In the genomic region with DNA sequence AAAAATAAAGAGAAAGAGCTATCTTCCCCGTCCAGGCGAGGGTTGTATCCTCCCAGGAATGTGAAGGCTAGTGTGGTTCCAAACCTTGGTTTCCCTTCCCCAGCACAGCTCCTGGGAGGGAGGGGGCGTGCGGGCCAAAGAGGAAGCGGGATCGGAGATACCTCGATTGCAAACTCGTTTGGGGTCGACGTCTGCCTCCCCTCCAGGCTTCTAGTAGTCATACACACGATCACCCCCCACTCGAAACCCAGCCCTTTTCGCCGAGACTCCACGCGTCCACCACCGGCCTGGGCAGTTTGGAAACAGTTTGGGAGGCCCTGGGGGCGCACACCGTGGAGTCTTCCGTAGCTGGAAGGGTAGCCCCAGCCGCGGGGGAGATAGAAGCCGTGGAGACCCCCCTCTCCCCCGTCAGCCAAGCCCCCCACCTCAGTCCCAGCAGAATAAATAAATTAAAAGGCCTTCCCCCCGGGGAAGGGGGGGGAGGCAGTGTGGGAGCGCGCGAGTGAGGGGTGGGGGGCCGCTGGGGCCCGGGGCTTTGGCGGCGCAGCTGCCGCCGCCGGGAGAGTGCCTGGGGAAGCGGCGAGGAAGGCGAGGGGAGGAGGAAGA, we compare ENCODE assay signal across 8 mouse cellular contexts. TPM values are rescaled to one million over a fixed set of nuclear protein-coding genes. Genes with fewer than 3 reads are reported as not detected.
DNase-seq lines count a peak whose midpoint lies in the region; ATAC-seq and TF ChIP-seq lines count a peak whose summit lies in the region.

No protein-coding gene starts in this region.

- no peaks in the 10 kb centered on the region for H3K9me3 ChIP-seq in forebrain, embryonic 10.5 days
- H3K9me3 ChIP-seq in hindbrain, postnatal 0 days (ENCODE audit: low read length), result no peaks in the 10 kb centered on the region
- H3K9me3 ChIP-seq in lung, embryonic 14.5 days (ENCODE audit: low read depth, low read length), result no peaks in the 10 kb centered on the region

- peak; percentile 68 for DNase-seq in ovary, postnatal 36 days (ENCODE audit: low spot score)
- no peak for DNase-seq in ovary, postnatal 14 days (ENCODE audit: low spot score)
- peak; percentile 74 for DNase-seq in forebrain, embryonic 10.5 days (ENCODE audit: extremely low spot score, low spot score)
- DNase-seq in hindbrain, postnatal 0 days (ENCODE audit: low spot score), result peak; percentile 70
- peak; percentile 78 for DNase-seq in lung, embryonic 14.5 days

- peak overlapping the region; percentile 99 for H3K4me2 ChIP-seq in hindbrain, postnatal 0 days (ENCODE audit: low read depth, low read length)
- peak overlapping the region; percentile 100 for H3K4me2 ChIP-seq in lung, embryonic 14.5 days

- peaks cover 34% of the 10 kb centered on the region for H3K36me3 ChIP-seq in forebrain, embryonic 10.5 days (replicated peaks)
- H3K36me3 ChIP-seq in hindbrain, postnatal 0 days (ENCODE audit: insufficient read depth, low read length), result peaks cover 3% of the 10 kb centered on the region; the same call in 1 of the 2 replicates
- peaks cover 29% of the 10 kb centered on the region for H3K36me3 ChIP-seq in lung, embryonic 14.5 days (ENCODE audit: insufficient read depth)

- under 1% methylated on average over 37 of the region's 38 CpGs for WGBS in bone marrow, adult 2 months
- WGBS in forebrain, embryonic 10.5 days, result under 1% methylated on average over 35 of the region's 38 CpGs
- WGBS in hindbrain, postnatal 0 days, result under 1% methylated on average over 36 of the region's 38 CpGs
- under 1% methylated on average over 35 of the region's 38 CpGs for WGBS in lung, embryonic 14.5 days
- WGBS in olfactory bulb, adult 2 months, result under 1% methylated on average over 31 of the region's 38 CpGs

- no peaks in the 10 kb centered on the region for H3K27me3 ChIP-seq in forebrain, embryonic 10.5 days (ENCODE audit: poor library complexity, severe bottlenecking)
- no peaks in the 10 kb centered on the region for H3K27me3 ChIP-seq in hindbrain, postnatal 0 days (ENCODE audit: insufficient read depth, low read length)
- no peaks in the 10 kb centered on the region for H3K27me3 ChIP-seq in lung, embryonic 14.5 days (ENCODE audit: insufficient read depth, low read length)

- H3K9ac ChIP-seq in hindbrain, postnatal 0 days (replicated peaks; ENCODE audit: low read length), result peak overlapping the region; percentile 96
- peak overlapping the region; percentile 99 for H3K9ac ChIP-seq in lung, embryonic 14.5 days

- TF ChIP-seq POLR2A in bone marrow, adult 2 months (IDR thresholded peaks at IDR 0.05; ENCODE audit: borderline replicate concordance, control insufficient read depth, low read depth, low read length), result no peak
- no peak for TF ChIP-seq POLR2A in olfactory bulb, adult 2 months (IDR thresholded peaks at IDR 0.05; ENCODE audit: insufficient read depth, low read depth, low read length)

- no peak for TF ChIP-seq CTCF in bone marrow, adult 2 months (IDR thresholded peaks at IDR 0.05; ENCODE audit: control insufficient read depth, insufficient read depth, low read length)
- no peak for TF ChIP-seq CTCF in hindbrain, postnatal 0 days (IDR thresholded peaks at IDR 0.05; ENCODE audit: low read depth)
- TF ChIP-seq CTCF in lung, embryonic 14.5 days (IDR thresholded peaks at IDR 0.05; ENCODE audit: low read depth), result no peak
- TF ChIP-seq CTCF in olfactory bulb, adult 2 months (IDR thresholded peaks at IDR 0.05; ENCODE audit: insufficient read depth, low read depth, low read length), result no peak

- H3K4me3 ChIP-seq in bone marrow, adult 2 months (replicated peaks; ENCODE audit: control insufficient read depth, low read depth, low read length), result peak overlapping the region; percentile 87
- peak overlapping the region; percentile 98 for H3K4me3 ChIP-seq in forebrain, embryonic 10.5 days
- peak overlapping the region; percentile 78 for H3K4me3 ChIP-seq in hindbrain, postnatal 0 days (ENCODE audit: low read length)
- peak overlapping the region; percentile 92 for H3K4me3 ChIP-seq in lung, embryonic 14.5 days (ENCODE audit: low read depth, low read length)
- H3K4me3 ChIP-seq in olfactory bulb, adult 2 months (ENCODE audit: insufficient read depth, low read depth, low read length), result peak overlapping the region; percentile 94

- H3K27ac ChIP-seq in bone marrow, adult 2 months (ENCODE audit: control insufficient read depth, insufficient read depth, low read depth, low read length, poor library complexity), result peak overlapping the region; percentile 99
- peak overlapping the region; percentile 100 for H3K27ac ChIP-seq in forebrain, embryonic 10.5 days
- H3K27ac ChIP-seq in hindbrain, postnatal 0 days, result peak overlapping the region; percentile 100
- H3K27ac ChIP-seq in lung, embryonic 14.5 days (ENCODE audit: low read depth), result peak overlapping the region; percentile 100
- peak overlapping the region; percentile 94 for H3K27ac ChIP-seq in olfactory bulb, adult 2 months (ENCODE audit: insufficient read depth, low read depth, low read length)

- H3K4me1 ChIP-seq in bone marrow, adult 2 months (ENCODE audit: control insufficient read depth, insufficient read depth, low read length), result no peaks in the 10 kb centered on the region; the same call in none of the 2 replicates
- H3K4me1 ChIP-seq in forebrain, embryonic 10.5 days, result peaks cover 73% of the 10 kb centered on the region
- H3K4me1 ChIP-seq in hindbrain, postnatal 0 days (ENCODE audit: insufficient read depth, low read length), result peaks cover 30% of the 10 kb centered on the region
- H3K4me1 ChIP-seq in lung, embryonic 14.5 days (ENCODE audit: insufficient read depth), result peaks cover 28% of the 10 kb centered on the region
- peaks cover 41% of the 10 kb centered on the region for H3K4me1 ChIP-seq in olfactory bulb, adult 2 months (ENCODE audit: control insufficient read depth, insufficient read depth, low read length)

- no peak for ATAC-seq in hindbrain, postnatal 0 days
- ATAC-seq in lung, embryonic 14.5 days (ENCODE audit: insufficient read depth), result peak; percentile 7; the same call in 1 of the 2 replicates
- ATAC-seq in megakaryocyte-erythroid progenitor cell, adult 5-6 weeks (replicated peaks; ENCODE audit: low FRiP score, low TSS enrichment, poor library complexity, severe bottlenecking), result no peak

RNA-seq across cellular contexts. Expression of a gene that starts 0.3 kb away (rescaled TPM):
- polyA plus RNA-seq in bone marrow, adult 2 months (2011; ENCODE audit: insufficient read depth, insufficient read length, low replicate concordance, missing spikeins), result 27.7 and 34.2 TPM in 2 replicates
- 7.6 and 8.1 TPM in 2 replicates for polyA plus RNA-seq in forebrain, embryonic 10.5 days (2016; fragmentation: Nextera tagmentation; extraction: Ambion mirVana)
- total RNA-seq in hindbrain, postnatal 0 days (2014; rRNA removed), result 4.8 TPM in 2 replicates
- 7.1 and 7.2 TPM in 2 replicates for polyA plus RNA-seq in hindbrain, postnatal 0 days (2015; fragmentation: Nextera tagmentation; extraction: Ambion mirVana)
- polyA plus RNA-seq in lung, embryonic 14.5 days (2014; fragmentation: Nextera tagmentation; extraction: Ambion mirVana), result 11.5 and 12.1 TPM in 2 replicates
- not detected in 2 replicates for polyA plus RNA-seq in olfactory bulb, adult 2 months (2012; ENCODE audit: insufficient read depth, insufficient read length, low replicate concordance, missing spikeins)
- total RNA-seq in megakaryocyte-erythroid progenitor cell, adult 5-6 weeks (2014; fragmentation: Nextera tagmentation), result 37.1 and 43.9 TPM in 2 replicates
- total RNA-seq in megakaryocyte-erythroid progenitor cell, adult 5-6 weeks (2017), result 2.1 and 3.9 TPM in 2 replicates

RNA-seq across cellular contexts. Expression of a gene that starts 9.2 kb away (rescaled TPM):
- 4.0 and 7.2 TPM in 2 replicates for polyA plus RNA-seq in bone marrow, adult 2 months (2011; ENCODE audit: insufficient read depth, insufficient read length, low replicate concordance, missing spikeins)
- 1.2 and 1.5 TPM in 2 replicates for polyA plus RNA-seq in forebrain, embryonic 10.5 days (2016; fragmentation: Nextera tagmentation; extraction: Ambion mirVana)
- 43.5 and 44.4 TPM in 2 replicates for total RNA-seq in hindbrain, postnatal 0 days (2014; rRNA removed)
- polyA plus RNA-seq in hindbrain, postnatal 0 days (2015; fragmentation: Nextera tagmentation; extraction: Ambion mirVana), result 36.6 and 36.8 TPM in 2 replicates
- 2.4 and 2.5 TPM in 2 replicates for polyA plus RNA-seq in lung, embryonic 14.5 days (2014; fragmentation: Nextera tagmentation; extraction: Ambion mirVana)
- polyA plus RNA-seq in olfactory bulb, adult 2 months (2012; ENCODE audit: insufficient read depth, insufficient read length, low replicate concordance, missing spikeins), result not detected in 2 replicates
- total RNA-seq in megakaryocyte-erythroid progenitor cell, adult 5-6 weeks (2014; fragmentation: Nextera tagmentation), result 3.2 TPM in 1 of 2 replicates, not detected in the other
- total RNA-seq in megakaryocyte-erythroid progenitor cell, adult 5-6 weeks (2017), result 0.61 and 1.1 TPM in 2 replicates

RNA-seq across cellular contexts. Expression of a gene that starts 27.6 kb away (rescaled TPM):
- 70.7 and 83.3 TPM in 2 replicates for polyA plus RNA-seq in bone marrow, adult 2 months (2011; ENCODE audit: insufficient read depth, insufficient read length, low replicate concordance, missing spikeins)
- polyA plus RNA-seq in forebrain, embryonic 10.5 days (2016; fragmentation: Nextera tagmentation; extraction: Ambion mirVana), result 80.5 and 84.6 TPM in 2 replicates
- 28.5 and 30.8 TPM in 2 replicates for total RNA-seq in hindbrain, postnatal 0 days (2014; rRNA removed)
- 86.1 and 87.2 TPM in 2 replicates for polyA plus RNA-seq in hindbrain, postnatal 0 days (2015; fragmentation: Nextera tagmentation; extraction: Ambion mirVana)
- 70.9 and 81.7 TPM in 2 replicates for polyA plus RNA-seq in lung, embryonic 14.5 days (2014; fragmentation: Nextera tagmentation; extraction: Ambion mirVana)
- not detected in 2 replicates for polyA plus RNA-seq in olfactory bulb, adult 2 months (2012; ENCODE audit: insufficient read depth, insufficient read length, low replicate concordance, missing spikeins)
- 89.8 and 96.1 TPM in 2 replicates for total RNA-seq in megakaryocyte-erythroid progenitor cell, adult 5-6 weeks (2014; fragmentation: Nextera tagmentation)
- total RNA-seq in megakaryocyte-erythroid progenitor cell, adult 5-6 weeks (2017), result 36.0 and 41.0 TPM in 2 replicates

RNA-seq across cellular contexts. Expression of a gene that starts 40.9 kb away (rescaled TPM):
- polyA plus RNA-seq in bone marrow, adult 2 months (2011; ENCODE audit: insufficient read depth, insufficient read length, low replicate concordance, missing spikeins), result 3.2 and 21.0 TPM in 2 replicates
- polyA plus RNA-seq in forebrain, embryonic 10.5 days (2016; fragmentation: Nextera tagmentation; extraction: Ambion mirVana), result 0.31 TPM in 1 of 2 replicates, not detected in the other
- not detected in 2 replicates for total RNA-seq in hindbrain, postnatal 0 days (2014; rRNA removed)
- polyA plus RNA-seq in hindbrain, postnatal 0 days (2015; fragmentation: Nextera tagmentation; extraction: Ambion mirVana), result not detected in 2 replicates
- not detected in 2 replicates for polyA plus RNA-seq in lung, embryonic 14.5 days (2014; fragmentation: Nextera tagmentation; extraction: Ambion mirVana)
- not detected in 2 replicates for polyA plus RNA-seq in olfactory bulb, adult 2 months (2012; ENCODE audit: insufficient read depth, insufficient read length, low replicate concordance, missing spikeins)
- not detected in 2 replicates for total RNA-seq in megakaryocyte-erythroid progenitor cell, adult 5-6 weeks (2014; fragmentation: Nextera tagmentation)
- not detected in 2 replicates for total RNA-seq in megakaryocyte-erythroid progenitor cell, adult 5-6 weeks (2017)
